In the genomic region with DNA sequence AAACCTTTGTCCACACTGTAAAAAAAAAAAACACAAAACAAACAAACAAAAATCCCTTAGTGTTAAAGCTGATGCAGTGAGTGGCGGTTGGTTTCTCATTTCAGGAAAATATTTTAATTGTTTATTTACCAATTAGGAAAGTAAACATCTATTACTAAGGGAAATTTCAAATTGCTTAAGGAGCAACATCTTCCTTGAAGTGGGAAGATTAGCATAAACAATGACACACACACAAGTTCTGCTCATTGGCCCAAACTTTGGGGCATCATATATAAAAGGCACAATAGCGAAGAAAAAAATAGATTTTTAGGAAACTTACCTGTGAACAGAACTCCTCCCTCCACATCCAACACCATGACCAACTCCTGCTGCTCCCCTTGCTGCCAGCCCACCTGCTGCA, we compare ENCODE assay signal across 20 mouse cellular contexts. TPM values are rescaled to one million over a fixed set of nuclear protein-coding genes. Genes with fewer than 3 reads are reported as not detected.
DNase-seq lines count a peak whose midpoint lies in the region; ATAC-seq and TF ChIP-seq lines count a peak whose summit lies in the region.
"Had no signal": no experiment of that assay in that cellular context is flagged by ENCODE, and none has a peak within 500 bp of the region (broad histone marks: within the 10 kb centered on the region; RNA-seq: fewer than 3 reads in every experiment).

A gene (plus strand): TSS at position 301 of the 400 bp plus-strand sequence.

- no peak within 1 kb of the TSS for H3K4me3 ChIP-seq in midbrain, embryonic 12.5 days
- H3K4me3 ChIP-seq in midbrain, embryonic 14.5 days (replicated peaks; ENCODE audit: low read depth, low read length): no peak within 1 kb of the TSS
- no peak within 1 kb of the TSS for H3K4me3 ChIP-seq in embryonic fibroblast, embryonic 13.5 days (ENCODE audit: insufficient read depth, low read length)

- no peaks in the 10 kb centered on the region for H3K27me3 ChIP-seq in midbrain, embryonic 12.5 days
- H3K27me3 ChIP-seq in midbrain, embryonic 14.5 days (ENCODE audit: control insufficient read depth, insufficient read depth, low read length): no peaks in the 10 kb centered on the region
- H3K27me3 ChIP-seq: Patski had no signal

- no peaks in the 10 kb centered on the region for H3K36me3 ChIP-seq in midbrain, embryonic 12.5 days
- no peaks in the 10 kb centered on the region for H3K36me3 ChIP-seq in midbrain, embryonic 14.5 days (ENCODE audit: control insufficient read depth, insufficient read depth, low read length)
- H3K36me3 ChIP-seq: G1E had no signal

- no peaks in the 10 kb centered on the region for H3K9me3 ChIP-seq in midbrain, embryonic 12.5 days
- no peaks in the 10 kb centered on the region for H3K9me3 ChIP-seq in midbrain, embryonic 14.5 days (ENCODE audit: control insufficient read depth, low read length)

- ATAC-seq in midbrain, embryonic 12.5 days (ENCODE audit: low FRiP score, low read depth): no peak
- no peak for ATAC-seq in midbrain, embryonic 14.5 days (ENCODE audit: low FRiP score, low TSS enrichment)
- ATAC-seq: activated CD4-positive, CD25-positive, alpha-beta regulatory T cell, adult 4 months; CD4-positive, CD25-positive, alpha-beta regulatory T cell, adult 4 months; Patski had no signal

- 89% methylated on average over 2 of the region's 2 CpGs for WGBS in midbrain, embryonic 12.5 days
- WGBS in midbrain, embryonic 14.5 days: 90% methylated on average over 2 of the region's 2 CpGs

- H3K9ac ChIP-seq in midbrain, embryonic 12.5 days (replicated peaks): no peak within 1 kb of the TSS
- no peak within 1 kb of the TSS for H3K9ac ChIP-seq in midbrain, embryonic 14.5 days (replicated peaks; ENCODE audit: low read length)

- no peak for TF ChIP-seq POLR2A in embryonic fibroblast, embryonic 13.5 days (IDR thresholded peaks at IDR 0.05; ENCODE audit: low read depth, low read length)

- H3K27ac ChIP-seq in midbrain, embryonic 12.5 days (replicated peaks): 0 out of 2 replicates have a peak within 1 kb of the TSS, but pooled peaks have one; percentile 20
- no peak within 1 kb of the TSS for H3K27ac ChIP-seq in midbrain, embryonic 14.5 days (replicated peaks; ENCODE audit: low read depth, low read length)
- H3K27ac ChIP-seq in embryonic fibroblast, embryonic 13.5 days (ENCODE audit: insufficient read depth, low read length): peak within 1 kb of the TSS; percentile 9

- DNase-seq in midbrain, embryonic 14.5 days: no peak
- DNase-seq in urinary bladder, adult 2 months (ENCODE audit: low spot score): no peak
- DNase-seq: adrenal gland, adult 2 months; adrenal gland, adult 8-10 months; adrenal gland, postnatal 10 days; adrenal gland, postnatal 14 days; adrenal gland, postnatal 25 days; adrenal gland, postnatal 36 days; B cell, adult 2 months; cerebellum, adult 11 months; cerebellum, adult 11-12 months; cerebellum, adult 18-20 months had no signal

- no peak for TF ChIP-seq CTCF in embryonic fibroblast, embryonic 13.5 days (IDR thresholded peaks at IDR 0.05; ENCODE audit: borderline replicate concordance, insufficient read depth, low read length)

- no peak within 1 kb of the TSS for H3K4me2 ChIP-seq in midbrain, embryonic 12.5 days (replicated peaks)
- H3K4me2 ChIP-seq in midbrain, embryonic 14.5 days (ENCODE audit: low read length): no peak within 1 kb of the TSS

- H3K4me1 ChIP-seq in midbrain, embryonic 12.5 days: no peaks in the 10 kb centered on the region
- no peaks in the 10 kb centered on the region for H3K4me1 ChIP-seq in midbrain, embryonic 14.5 days (ENCODE audit: control insufficient read depth, insufficient read depth, low read length)
- peaks cover 8% of the 10 kb centered on the region for H3K4me1 ChIP-seq in embryonic fibroblast, embryonic 13.5 days (ENCODE audit: control insufficient read depth, insufficient read depth, low read length)

RNA-seq across cellular contexts. Expression of the gene that starts here (rescaled TPM):
- not detected in 2 replicates for polyA plus RNA-seq in midbrain, embryonic 12.5 days (2016; fragmentation: Nextera tagmentation; extraction: Ambion mirVana)
- not detected in 2 replicates for polyA plus RNA-seq in midbrain, embryonic 14.5 days (2014; fragmentation: Nextera tagmentation; extraction: Ambion mirVana)
- not detected in 2 replicates for polyA plus RNA-seq in embryonic fibroblast, embryonic 13.5 days (2011; ENCODE audit: insufficient read length, low read depth, missing spikeins)
- polyA plus RNA-seq in urinary bladder, adult 2 months (2012; rRNA removed): not detected in 2 replicates
- polyA plus RNA-seq: activated CD4-positive, CD25-positive, alpha-beta regulatory T cell, adult 4 months; adrenal gland, adult 2 months; brain, embryonic 14.5 days; C2C12; CD4-positive, CD25-positive, alpha-beta regulatory T cell, adult 4 months; G1E; Patski had no signal
